Mouse (Mus musculus): ENCODE measurements at regions not wholly inside any gene's neighbourhood (a gene's known extent, or its start where the extent isn't known, plus 50 kb on each side); places are given as distances from the start of the nearest gene placed in this dataset.

DNA sequence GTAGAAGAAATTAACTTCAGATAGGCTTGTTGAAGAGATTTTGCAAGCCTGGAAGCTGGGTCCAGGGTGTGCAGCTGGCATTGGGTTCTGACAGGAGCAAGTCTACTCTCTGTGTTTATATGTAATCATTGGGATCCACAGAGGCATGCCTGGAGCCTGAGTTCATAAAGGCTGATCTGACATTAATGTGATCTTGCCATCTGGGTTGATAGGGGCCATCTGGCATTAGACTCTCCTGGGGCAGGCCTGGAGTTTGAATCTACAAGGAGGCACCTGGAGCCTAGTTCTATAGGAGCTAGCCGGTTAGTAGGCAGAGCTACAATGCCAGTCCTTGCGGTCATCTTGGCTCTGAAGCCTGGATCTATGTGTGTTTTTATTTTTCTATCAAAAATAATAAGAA lies 554.5 kb upstream of the Nr5a2 start:
- TF ChIP-seq POLR2A (IDR thresholded peaks at IDR 0.05; ENCODE audit: low read depth, low read length) (no peak), CTCF (conservative IDR thresholded peaks at IDR 0.05 in 1 of 2, IDR thresholded peaks at IDR 0.05 in 1 of 2; ENCODE audit: low read depth in 2 of 2, low read length in 2 of 2) (no peak), HCFC1 (IDR thresholded peaks at IDR 0.05; ENCODE audit: low read depth, low read length) (no peak), ELF1 (IDR thresholded peaks at IDR 0.05; ENCODE audit: low read depth, low read length) (no peak), SIN3A (IDR thresholded peaks at IDR 0.05; ENCODE audit: low read length) (no peak), USF1 (IDR thresholded peaks at IDR 0.05; ENCODE audit: low read depth, low read length) (no peak), USF2 (conservative IDR thresholded peaks at IDR 0.05; ENCODE audit: low read depth, low read length) (no peak)
